Mouse (Mus musculus): Measurements from ENCODE around the gene Stard3. TPM values are rescaled to one million over a fixed set of nuclear protein-coding genes. Genes with fewer than 3 reads are reported as not detected.

Stard3 gene
- total RNA-seq (2023) = 10 to 100 TPM; 40.5 to 52.2 TPM

GRCm38 (mm10) chr11:98358161-98359083 is at the start of gene Stard3:
Gene Stard3 (plus strand): TSS chr11:98358368.

DNA sequence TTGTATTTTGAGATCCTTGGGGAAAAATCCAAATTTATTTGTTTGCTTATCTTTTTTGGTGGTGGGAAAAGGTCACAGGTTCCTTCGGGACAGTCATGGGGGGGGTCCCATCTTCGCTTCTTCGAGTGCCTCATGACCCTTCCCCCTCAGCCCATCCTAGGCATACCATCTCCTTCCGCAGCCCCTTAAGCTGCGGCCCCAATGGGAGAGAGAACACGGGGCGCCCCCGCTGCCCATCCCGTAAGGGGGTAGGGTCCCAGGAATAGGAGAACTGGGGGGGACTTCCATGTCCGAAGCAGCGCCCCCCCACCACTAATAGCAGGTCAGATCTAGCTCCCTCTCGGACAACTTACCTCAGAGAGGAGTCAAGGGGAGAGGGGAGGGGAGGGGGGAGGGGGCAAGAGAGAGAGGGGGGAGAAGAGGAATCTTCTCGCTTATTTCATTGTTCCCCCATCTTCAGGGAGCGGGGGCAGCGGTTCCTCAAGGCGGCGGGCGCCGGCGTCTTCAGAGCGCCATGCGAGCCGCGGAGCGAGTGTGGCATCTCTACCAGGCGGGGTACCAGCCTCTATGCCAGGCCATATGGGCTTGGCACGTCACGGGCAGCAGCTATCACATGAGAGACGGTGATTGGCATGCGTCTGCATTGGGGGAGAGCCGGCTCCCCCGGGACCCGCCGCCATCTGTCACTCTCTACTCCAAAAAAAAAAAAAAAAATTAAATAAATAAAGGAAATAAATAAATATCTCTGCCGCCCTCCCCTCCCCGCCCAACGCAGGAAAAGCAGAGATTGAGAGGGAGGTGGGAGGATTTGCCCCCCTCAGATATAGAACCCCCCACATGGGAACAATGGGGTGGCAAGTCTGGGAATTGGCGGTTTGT is 28.8 kb upstream of the Stard3 start, which contains the start of gene Neurod2:
Gene Neurod2 (minus strand): TSS at position 568 of the 879 bp plus-strand sequence.

GRCm38 (mm10) chr11:98348083-98348961 is 9.8 kb upstream of the Stard3 start, which contains the start of gene Ppp1r1b:
Gene Ppp1r1b (plus strand): TSS chr11:98348404.

GRCm38 (mm10) chr11:98383261-98384030 is 25.3 kb downstream of the Stard3 start, which contains the start of gene Tcap:
Gene Tcap (plus strand): TSS chr11:98383811.

GRCm38 (mm10) chr11:98385638-98386585 is 27.7 kb downstream of the Stard3 start, which contains the start of gene Pnmt:
Gene Pnmt (plus strand): TSS chr11:98386450.

GRCm38 (mm10) chr11:98400161-98400726 is 42.1 kb downstream of the Stard3 start, which contains the start of gene Pgap3:
Gene Pgap3 (minus strand): TSS chr11:98400490.

GRCm38 (mm10) chr11:98412273-98412796 is 54.2 kb downstream of the Stard3 start, which contains the start of gene Erbb2:
Gene Erbb2 (plus strand): TSS chr11:98412470.

Other genes starting within 250 kb of the Stard3 start
- gene Fbxl20, start 208.0 kb upstream of the Stard3 start, total RNA-seq (2023) = 10 to 100 TPM; 27.0 to 29.8 TPM
- 10 to 100 TPM; 33.9 to 36.0 TPM for gene Med1, start 165.1 kb upstream of the Stard3 start, total RNA-seq (2023)
- 10 to 100 TPM; 75.2 to 76.4 TPM for gene Cdk12, start 155.3 kb upstream of the Stard3 start, total RNA-seq (2023)
- not detected for gene Neurod2, start 28.7 kb upstream of the Stard3 start, total RNA-seq (2023)
- not detected for gene Ppp1r1b, start 10.0 kb upstream of the Stard3 start, total RNA-seq (2023)
- not detected for gene Tcap, start 25.4 kb downstream of the Stard3 start, total RNA-seq (2023)
- not detected for gene Pnmt, start 28.1 kb downstream of the Stard3 start, total RNA-seq (2023)
- 1 to 10 TPM; 2.2 to 3.3 TPM for gene Pgap3, start 42.1 kb downstream of the Stard3 start, total RNA-seq (2023)
- gene Erbb2, start 54.1 kb downstream of the Stard3 start, total RNA-seq (2023) = under 1 TPM in 1 of 2 experiments, not detected in 1; 0.07 TPM
- 10 to 100 TPM; 34.5 to 35.5 TPM for gene Mien1, start 80.6 kb downstream of the Stard3 start, total RNA-seq (2023)
- under 1 TPM in 1 of 2 experiments, not detected in 1; 0.15 TPM for gene Grb7, start 88.0 kb downstream of the Stard3 start, total RNA-seq (2023)
- gene Ikzf3, start 187.7 kb downstream of the Stard3 start, total RNA-seq (2023) = 1 to 10 TPM; 4.3 to 8.6 TPM
- 1 to 10 TPM in 1 of 2 experiments, under 1 TPM in 1; 0.64 to 1.4 TPM for gene Zpbp2, start 192.7 kb downstream of the Stard3 start, total RNA-seq (2023)
- 1 to 10 TPM; 6.7 to 8.2 TPM for gene Ormdl3, start 229.0 kb downstream of the Stard3 start, total RNA-seq (2023)
- gene Lrrc3c, start 239.9 kb downstream of the Stard3 start, total RNA-seq (2023) = not detected

All from neutrophil, adult 59 days (primary cell).